10 mouse cellular contexts compared by ENCODE assay signal in the genomic region with DNA sequence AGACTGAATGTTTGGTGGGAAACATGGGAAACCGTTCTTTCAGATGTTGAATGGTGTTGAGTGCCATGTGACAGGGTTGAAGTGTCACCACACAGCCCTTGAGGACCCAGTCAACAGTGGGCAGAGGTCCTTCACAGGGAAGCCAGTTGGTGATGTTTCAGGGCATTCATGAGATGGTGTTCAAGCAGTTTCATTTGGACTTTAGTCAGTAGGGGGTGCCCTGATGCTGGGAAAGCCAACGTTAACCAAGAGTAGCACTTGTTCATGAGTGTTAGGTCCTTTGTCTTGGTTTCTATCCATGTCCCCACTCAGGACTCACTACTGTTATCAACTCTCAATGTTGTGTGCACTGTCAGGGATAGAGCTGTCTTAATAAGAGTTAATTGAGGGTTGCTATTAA. TPM values are rescaled to one million over a fixed set of nuclear protein-coding genes. Genes with fewer than 3 reads are reported as not detected.
A peak's percentile ranks its signal among the peaks of the same experiment; 100 is the strongest.
DNase-seq lines count a peak whose midpoint lies in the region; ATAC-seq and TF ChIP-seq lines count a peak whose summit lies in the region.
"Had no signal": no experiment of that assay in that cellular context is flagged by ENCODE, and none has a peak within 500 bp of the region (broad histone marks: within the 10 kb centered on the region; RNA-seq: fewer than 3 reads in every experiment).

No protein-coding gene starts in this region.

- H3K27ac ChIP-seq in intestine, postnatal 0 days (ENCODE audit: low read depth, low read length) = no peak overlapping the region
- no peak overlapping the region for H3K27ac ChIP-seq in intestine, embryonic 16.5 days (ENCODE audit: low read length)
- no peak overlapping the region for H3K27ac ChIP-seq in forebrain, embryonic 14.5 days (ENCODE audit: low read depth, low read length)
- H3K27ac ChIP-seq: heart, embryonic 13.5 days had no signal

- H3K36me3 ChIP-seq in intestine, postnatal 0 days (ENCODE audit: control insufficient read depth, insufficient read depth) = no peaks in the 10 kb centered on the region
- no peaks in the 10 kb centered on the region for H3K36me3 ChIP-seq in intestine, embryonic 16.5 days (ENCODE audit: control insufficient read depth, insufficient read depth, low read length)
- no peaks in the 10 kb centered on the region for H3K36me3 ChIP-seq in forebrain, embryonic 14.5 days (ENCODE audit: control insufficient read depth, insufficient read depth, low read length)
- H3K36me3 ChIP-seq: heart, embryonic 13.5 days had no signal

- peak; percentile 54 for TF ChIP-seq CTCF in intestine, postnatal 0 days (IDR thresholded peaks at IDR 0.05; ENCODE audit: low read depth)

- DNase-seq in B cell, adult 2 months = peak; percentile 63 to 72
- peak; percentile 8 for DNase-seq in adrenal gland, postnatal 25 days
- no peak for DNase-seq in neural tube, embryonic 10.5 days (ENCODE audit: extremely low spot score, low spot score)
- DNase-seq in forebrain, embryonic 14.5 days (ENCODE audit: low spot score) = no peak
- DNase-seq in urinary bladder, postnatal 36 days (ENCODE audit: low spot score in 2 of 2) = no peak

- H3K27me3 ChIP-seq in intestine, postnatal 0 days (replicated peaks; ENCODE audit: control insufficient read depth, insufficient read depth, low read length) = no peaks in the 10 kb centered on the region
- no peaks in the 10 kb centered on the region for H3K27me3 ChIP-seq in intestine, embryonic 16.5 days (replicated peaks; ENCODE audit: control insufficient read depth, insufficient read depth, low read length)
- no peaks in the 10 kb centered on the region for H3K27me3 ChIP-seq in forebrain, embryonic 14.5 days (replicated peaks; ENCODE audit: control insufficient read depth, insufficient read depth, low read length)
- H3K27me3 ChIP-seq: heart, embryonic 13.5 days had no signal

- H3K4me3 ChIP-seq in intestine, postnatal 0 days (ENCODE audit: low read depth, low read length) = no peak overlapping the region
- H3K4me3 ChIP-seq in intestine, embryonic 16.5 days (ENCODE audit: low read length) = no peak overlapping the region
- H3K4me3 ChIP-seq in forebrain, embryonic 14.5 days (ENCODE audit: low read depth, low read length) = no peak overlapping the region
- H3K4me3 ChIP-seq: heart, embryonic 13.5 days had no signal

- no peaks in the 10 kb centered on the region for H3K4me1 ChIP-seq in intestine, postnatal 0 days (replicated peaks; ENCODE audit: control insufficient read depth, insufficient read depth, low read length)
- no peaks in the 10 kb centered on the region for H3K4me1 ChIP-seq in intestine, embryonic 16.5 days (ENCODE audit: control insufficient read depth, insufficient read depth, low read length)
- no peaks in the 10 kb centered on the region for H3K4me1 ChIP-seq in forebrain, embryonic 14.5 days (ENCODE audit: control insufficient read depth, insufficient read depth, low read length)
- H3K4me1 ChIP-seq: heart, embryonic 13.5 days had no signal

- H3K9ac ChIP-seq in intestine, postnatal 0 days (ENCODE audit: low read depth, low read length) = no peak overlapping the region
- no peak overlapping the region for H3K9ac ChIP-seq in intestine, embryonic 16.5 days (ENCODE audit: low read depth, low read length)
- H3K9ac ChIP-seq in forebrain, embryonic 14.5 days (ENCODE audit: low read length) = no peak overlapping the region
- H3K9ac ChIP-seq: heart, embryonic 13.5 days had no signal

- 74% methylated on average over 2 of the region's 2 CpGs for WGBS in intestine, postnatal 0 days
- 59% methylated on average over 2 of the region's 2 CpGs for WGBS in intestine, embryonic 16.5 days
- WGBS in forebrain, embryonic 14.5 days = 80% methylated on average over 2 of the region's 2 CpGs

- H3K4me2 ChIP-seq in intestine, postnatal 0 days (replicated peaks; ENCODE audit: low read depth) = no peak overlapping the region
- no peak overlapping the region for H3K4me2 ChIP-seq in intestine, embryonic 16.5 days (ENCODE audit: low read depth, low read length)
- no peak overlapping the region for H3K4me2 ChIP-seq in forebrain, embryonic 14.5 days (ENCODE audit: low read length)
- H3K4me2 ChIP-seq: heart, embryonic 13.5 days had no signal

- ATAC-seq in intestine, postnatal 0 days = no peak
- ATAC-seq in intestine, embryonic 16.5 days = no peak
- ATAC-seq in megakaryocyte, adult 5-6 weeks (ENCODE audit: poor library complexity, severe bottlenecking) = peak; percentile 76
- no peak for ATAC-seq in forebrain, embryonic 14.5 days
- ATAC-seq: Patski had no signal

- H3K9me3 ChIP-seq in intestine, postnatal 0 days (ENCODE audit: control insufficient read depth) = no peaks in the 10 kb centered on the region
- no peaks in the 10 kb centered on the region for H3K9me3 ChIP-seq in intestine, embryonic 16.5 days (ENCODE audit: control insufficient read depth, low read length)
- H3K9me3 ChIP-seq in forebrain, embryonic 14.5 days (replicated peaks; ENCODE audit: control insufficient read depth, low read length) = no peaks in the 10 kb centered on the region
- H3K9me3 ChIP-seq: heart, embryonic 13.5 days had no signal

RNA-seq across cellular contexts. Expression of a gene that starts 20.0 kb away (rescaled TPM):
- 108 and 109 TPM in 2 replicates for polyA plus RNA-seq in intestine, postnatal 0 days (2015; fragmentation: Nextera tagmentation; extraction: Ambion mirVana)
- polyA plus RNA-seq in intestine, embryonic 16.5 days (2015; fragmentation: Nextera tagmentation; extraction: Ambion mirVana) = 119 and 134 TPM in 2 replicates
- 103 and 108 TPM in 2 replicates for total RNA-seq in adrenal gland, postnatal 25 days (2021)
- total RNA-seq in megakaryocyte, adult 5-6 weeks (2015) = 62.1 and 66.9 TPM in 2 replicates
- 141 and 145 TPM in 2 replicates for total RNA-seq in megakaryocyte, adult 5-6 weeks (2017)
- polyA plus RNA-seq in forebrain, embryonic 14.5 days (2014; fragmentation: Nextera tagmentation; extraction: Ambion mirVana) = 128 and 133 TPM in 2 replicates

RNA-seq across cellular contexts. Expression of a gene that starts 29.0 kb away (rescaled TPM):
- polyA plus RNA-seq in intestine, postnatal 0 days (2015; fragmentation: Nextera tagmentation; extraction: Ambion mirVana) = 1,035 and 1,046 TPM in 2 replicates
- polyA plus RNA-seq in intestine, embryonic 16.5 days (2015; fragmentation: Nextera tagmentation; extraction: Ambion mirVana) = 775 and 798 TPM in 2 replicates
- total RNA-seq in adrenal gland, postnatal 25 days (2021) = 355 and 471 TPM in 2 replicates
- 421 and 466 TPM in 2 replicates for total RNA-seq in megakaryocyte, adult 5-6 weeks (2015)
- total RNA-seq in megakaryocyte, adult 5-6 weeks (2017) = 212 and 256 TPM in 2 replicates
- polyA plus RNA-seq in forebrain, embryonic 14.5 days (2014; fragmentation: Nextera tagmentation; extraction: Ambion mirVana) = 664 and 832 TPM in 2 replicates

RNA-seq across cellular contexts. Expression of a gene that starts 42.4 kb away (rescaled TPM):
- not detected in 2 replicates for polyA plus RNA-seq in intestine, postnatal 0 days (2015; fragmentation: Nextera tagmentation; extraction: Ambion mirVana)
- 1.1 and 1.4 TPM in 2 replicates for polyA plus RNA-seq in intestine, embryonic 16.5 days (2015; fragmentation: Nextera tagmentation; extraction: Ambion mirVana)
- 0.73 TPM in 1 of 2 replicates, not detected in the other for total RNA-seq in adrenal gland, postnatal 25 days (2021)
- not detected in 2 replicates for total RNA-seq in megakaryocyte, adult 5-6 weeks (2015)
- 0.26 and 0.53 TPM in 2 replicates for total RNA-seq in megakaryocyte, adult 5-6 weeks (2017)
- polyA plus RNA-seq in forebrain, embryonic 14.5 days (2014; fragmentation: Nextera tagmentation; extraction: Ambion mirVana) = 0.72 and 1.1 TPM in 2 replicates
- polyA plus RNA-seq: Patski had no signal

RNA-seq across cellular contexts. Expression of a gene that starts 54.0 kb away (rescaled TPM):
- 829 and 892 TPM in 2 replicates for polyA plus RNA-seq in intestine, postnatal 0 days (2015; fragmentation: Nextera tagmentation; extraction: Ambion mirVana)
- polyA plus RNA-seq in intestine, embryonic 16.5 days (2015; fragmentation: Nextera tagmentation; extraction: Ambion mirVana) = 381 and 448 TPM in 2 replicates
- 133 and 134 TPM in 2 replicates for total RNA-seq in adrenal gland, postnatal 25 days (2021)
- total RNA-seq in megakaryocyte, adult 5-6 weeks (2015) = 265 and 282 TPM in 2 replicates
- 388 and 414 TPM in 2 replicates for total RNA-seq in megakaryocyte, adult 5-6 weeks (2017)
- polyA plus RNA-seq in forebrain, embryonic 14.5 days (2014; fragmentation: Nextera tagmentation; extraction: Ambion mirVana) = 86.7 and 94.1 TPM in 2 replicates

Comparison
In these comparisons a context has a peak if more than half of its experiments do, and no peak if none do; other contexts are left out.
1. DNase-seq: peak in B cell, adult 2 months (2 of 2) and adrenal gland, postnatal 25 days (single experiment); none in neural tube, embryonic 10.5 days (single experiment), forebrain, embryonic 14.5 days (single experiment) and urinary bladder, postnatal 36 days (0 of 2).